Mouse (Mus musculus): ENCODE results near the gene Ahctf1. TPM values are rescaled to one million over a fixed set of nuclear protein-coding genes. Genes with fewer than 3 reads are reported as not detected.

Ahctf1 gene
- polyA plus RNA-seq, 1 experiment from 2014 or later: 36.6 TPM

DNA sequence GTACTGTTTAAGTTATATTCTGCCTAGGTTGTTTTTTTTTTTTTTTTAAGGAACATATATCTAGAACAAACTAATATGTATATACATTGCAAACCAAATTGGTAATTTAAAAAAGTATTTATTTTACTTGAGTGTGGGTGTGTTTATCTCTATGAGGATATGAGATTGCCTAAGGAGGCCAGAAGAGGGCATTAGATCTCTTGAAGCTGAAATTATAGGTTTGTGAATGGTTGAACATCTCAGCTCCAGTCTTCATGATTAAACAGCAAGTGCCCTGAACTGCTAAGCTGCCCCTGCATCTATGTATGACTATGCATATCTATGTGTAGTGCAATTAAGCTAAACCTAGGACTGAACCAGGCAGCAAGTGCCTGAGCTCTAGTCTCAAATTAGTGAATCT, 4.7 kb downstream of the Ahctf1 start:
- Histone ChIP-seq H3K9me3 (ENCODE audit: low read depth, low read length) (no peaks in the 10 kb centered on the region), H3K36me3 (ENCODE audit: insufficient read depth) (peaks cover 47% of the 10 kb centered on the region), H3K4me2 (no peak overlapping the region), H3K27me3 (ENCODE audit: insufficient read depth, low read length) (no peaks in the 10 kb centered on the region), H3K9ac (no peak overlapping the region), H3K4me1 (ENCODE audit: insufficient read depth) (peaks cover 7% of the 10 kb centered on the region; the same call in 1 of the 2 replicates), H3K27ac (ENCODE audit: low read depth) (no peak overlapping the region), H3K4me3 (ENCODE audit: low read depth, low read length) (no peak overlapping the region)
- DNase-seq (peak; percentile 16), ATAC-seq (ENCODE audit: insufficient read depth) (no peak)
- TF ChIP-seq CTCF (IDR thresholded peaks at IDR 0.05; ENCODE audit: low read depth): peak; percentile 3; the same call in 1 of the 2 replicates

DNA sequence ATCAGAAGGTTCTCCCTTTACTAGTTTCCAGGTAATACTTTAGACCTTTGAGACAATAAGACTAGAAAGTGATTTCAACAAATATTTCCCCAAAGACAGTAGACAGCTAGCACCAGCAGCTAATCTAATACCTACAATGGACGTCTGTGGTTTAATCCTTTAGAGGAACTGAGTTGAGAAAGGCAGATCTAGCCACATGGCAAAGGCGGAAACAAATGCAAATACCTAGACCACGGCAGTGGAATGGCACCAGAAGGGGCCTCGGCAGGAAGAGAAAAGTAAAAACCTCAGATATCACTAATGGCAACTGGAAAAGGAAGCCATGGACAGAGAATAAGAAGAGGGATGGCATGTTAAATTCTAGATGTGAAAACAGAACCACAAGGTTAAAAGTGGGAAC, 16.2 kb downstream of the Ahctf1 start:
- no peak overlapping the region for H3K9ac ChIP-seq
- no peak overlapping the region for H3K4me2 ChIP-seq
- H3K9me3 ChIP-seq (ENCODE audit: low read depth, low read length): no peaks in the 10 kb centered on the region
- TF ChIP-seq CTCF (IDR thresholded peaks at IDR 0.05; ENCODE audit: low read depth): no peak
- DNase-seq (no peak), ATAC-seq (ENCODE audit: insufficient read depth) (no peak)
- H3K27me3 ChIP-seq (ENCODE audit: insufficient read depth, low read length): no peaks in the 10 kb centered on the region
- no peak overlapping the region for H3K4me3 ChIP-seq (ENCODE audit: low read depth, low read length)
- WGBS: 81% methylated on average over 4 of the region's 4 CpGs
- peaks cover 89% of the 10 kb centered on the region for H3K36me3 ChIP-seq (ENCODE audit: insufficient read depth)
- no peaks in the 10 kb centered on the region for H3K4me1 ChIP-seq (ENCODE audit: insufficient read depth)
- H3K27ac ChIP-seq (ENCODE audit: low read depth): no peak overlapping the region

DNA sequence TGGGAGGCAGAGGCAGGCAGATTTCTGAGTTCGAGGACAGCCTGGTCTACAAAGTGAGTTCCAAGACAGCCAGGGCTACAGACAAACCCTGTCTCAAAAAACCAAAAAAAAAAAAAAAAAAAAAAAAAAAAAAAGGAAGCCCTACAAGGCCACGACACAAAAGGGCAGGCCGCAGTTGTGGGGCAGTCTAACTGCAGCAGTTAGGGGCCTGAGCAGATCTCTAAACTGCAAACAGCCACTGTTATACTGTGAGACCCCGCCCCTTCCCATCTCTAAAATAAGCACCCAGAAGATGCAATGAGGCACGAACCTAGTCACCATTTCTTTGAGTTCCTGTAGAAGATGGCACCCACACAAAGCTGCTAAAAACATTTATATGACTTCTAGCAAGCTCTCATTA, 18.0 kb downstream of the Ahctf1 start:
- Histone ChIP-seq H3K4me3 (ENCODE audit: low read depth, low read length) (no peak overlapping the region), H3K36me3 (ENCODE audit: insufficient read depth) (peaks cover 87% of the 10 kb centered on the region), H3K4me2 (no peak overlapping the region), H3K9ac (no peak overlapping the region), H3K27me3 (ENCODE audit: insufficient read depth, low read length) (no peaks in the 10 kb centered on the region), H3K27ac (ENCODE audit: low read depth) (no peak overlapping the region), H3K4me1 (ENCODE audit: insufficient read depth) (no peaks in the 10 kb centered on the region), H3K9me3 (ENCODE audit: low read depth, low read length) (no peaks in the 10 kb centered on the region)
- WGBS: 85% methylated on average over 5 of the region's 5 CpGs
- no peak for TF ChIP-seq CTCF (IDR thresholded peaks at IDR 0.05; ENCODE audit: low read depth)
- ATAC-seq (ENCODE audit: insufficient read depth) (no peak), DNase-seq (no peak)

DNA sequence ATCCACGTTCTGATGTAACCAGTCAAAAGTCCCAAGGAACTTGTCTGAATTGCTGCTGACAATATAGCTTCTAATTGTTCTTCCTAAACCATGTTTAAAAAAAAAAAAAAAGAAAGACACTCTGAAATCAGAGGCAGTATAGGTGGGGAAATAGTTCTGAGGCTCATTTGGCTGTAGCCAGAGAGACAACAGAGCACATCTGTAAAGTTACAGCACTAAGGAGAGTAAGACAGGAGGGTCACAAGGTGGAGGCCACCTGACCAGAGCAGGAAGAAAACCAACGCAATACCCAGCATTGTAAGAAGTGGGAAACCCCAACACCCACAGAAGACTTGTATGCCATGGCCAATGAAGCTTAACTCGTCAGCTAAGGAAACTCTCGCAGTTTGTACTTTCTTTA, 19.4 kb downstream of the Ahctf1 start:
- no peak for TF ChIP-seq CTCF (IDR thresholded peaks at IDR 0.05; ENCODE audit: low read depth)
- Histone ChIP-seq H3K27me3 (ENCODE audit: insufficient read depth, low read length) (no peaks in the 10 kb centered on the region), H3K27ac (ENCODE audit: low read depth) (no peak overlapping the region), H3K9me3 (ENCODE audit: low read depth, low read length) (no peaks in the 10 kb centered on the region), H3K4me2 (no peak overlapping the region), H3K4me3 (ENCODE audit: low read depth, low read length) (no peak overlapping the region), H3K4me1 (ENCODE audit: insufficient read depth) (no peaks in the 10 kb centered on the region), H3K36me3 (ENCODE audit: insufficient read depth) (peaks cover 87% of the 10 kb centered on the region), H3K9ac (no peak overlapping the region)
- ATAC-seq (ENCODE audit: insufficient read depth): no peak
- DNase-seq: no peak
- WGBS: 92% methylated on average over 4 of the region's 4 CpGs

DNA sequence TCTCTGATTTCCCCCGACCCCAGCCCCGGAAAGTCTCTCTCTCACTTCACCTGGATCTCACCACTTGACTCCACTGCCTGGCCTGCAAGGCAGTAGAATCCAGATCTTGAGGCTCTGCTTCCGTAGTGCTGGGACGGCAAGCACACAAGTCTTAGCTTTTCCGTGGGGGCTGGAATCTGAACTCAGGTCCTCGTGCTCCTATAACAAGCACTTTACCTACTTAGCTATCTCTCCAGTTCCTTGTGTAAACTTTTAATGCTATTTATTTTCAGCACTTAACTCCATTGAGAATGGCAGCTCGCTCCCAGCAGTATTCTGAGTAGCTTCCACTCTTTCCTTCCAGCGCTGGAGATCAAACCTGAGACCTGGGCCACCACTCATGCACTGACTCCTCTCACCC, 26.6 kb downstream of the Ahctf1 start:
- H3K9ac ChIP-seq: no peak overlapping the region
- H3K4me2 ChIP-seq: no peak overlapping the region
- H3K27me3 ChIP-seq (ENCODE audit: insufficient read depth, low read length): no peaks in the 10 kb centered on the region
- TF ChIP-seq CTCF (IDR thresholded peaks at IDR 0.05; ENCODE audit: low read depth): no peak
- H3K27ac ChIP-seq (ENCODE audit: low read depth): no peak overlapping the region
- no peak for DNase-seq
- WGBS: 76% methylated on average over 8 of the region's 8 CpGs
- peaks cover 87% of the 10 kb centered on the region for H3K36me3 ChIP-seq (ENCODE audit: insufficient read depth)
- H3K4me3 ChIP-seq (ENCODE audit: low read depth, low read length): no peak overlapping the region
- ATAC-seq (ENCODE audit: insufficient read depth): no peak
- H3K9me3 ChIP-seq (ENCODE audit: low read depth, low read length): no peaks in the 10 kb centered on the region
- H3K4me1 ChIP-seq (ENCODE audit: insufficient read depth): no peaks in the 10 kb centered on the region

DNA sequence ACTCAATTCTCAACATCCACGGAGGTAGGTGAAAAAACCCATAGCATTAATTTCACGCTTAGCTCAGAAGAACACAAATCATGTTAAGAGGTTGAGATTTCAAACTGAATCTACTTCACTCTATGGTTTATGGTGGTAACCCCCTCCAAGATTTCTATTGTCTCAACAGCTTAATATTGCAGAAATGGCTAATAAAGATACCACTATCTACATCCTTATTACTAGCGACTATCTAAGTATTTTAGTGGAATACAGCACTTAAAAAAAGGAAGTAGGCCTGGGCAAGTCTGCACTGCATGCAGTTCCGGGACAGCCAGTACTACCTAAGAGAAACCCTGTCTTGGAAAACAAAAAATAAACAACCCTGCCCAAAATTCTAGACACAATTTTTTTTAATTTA, 42.9 kb downstream of the Ahctf1 start:
- Histone ChIP-seq H3K36me3 (ENCODE audit: insufficient read depth) (peaks cover 89% of the 10 kb centered on the region), H3K9me3 (ENCODE audit: low read depth, low read length) (no peaks in the 10 kb centered on the region), H3K9ac (no peak overlapping the region), H3K4me3 (ENCODE audit: low read depth, low read length) (no peak overlapping the region), H3K27me3 (ENCODE audit: insufficient read depth, low read length) (no peaks in the 10 kb centered on the region), H3K4me2 (no peak overlapping the region), H3K27ac (ENCODE audit: low read depth) (no peak overlapping the region), H3K4me1 (ENCODE audit: insufficient read depth) (no peaks in the 10 kb centered on the region)
- no peak for TF ChIP-seq CTCF (IDR thresholded peaks at IDR 0.05; ENCODE audit: low read depth)
- DNase-seq (no peak), ATAC-seq (ENCODE audit: insufficient read depth) (no peak)
- WGBS: 95% methylated on average over 4 of the region's 4 CpGs

DNA sequence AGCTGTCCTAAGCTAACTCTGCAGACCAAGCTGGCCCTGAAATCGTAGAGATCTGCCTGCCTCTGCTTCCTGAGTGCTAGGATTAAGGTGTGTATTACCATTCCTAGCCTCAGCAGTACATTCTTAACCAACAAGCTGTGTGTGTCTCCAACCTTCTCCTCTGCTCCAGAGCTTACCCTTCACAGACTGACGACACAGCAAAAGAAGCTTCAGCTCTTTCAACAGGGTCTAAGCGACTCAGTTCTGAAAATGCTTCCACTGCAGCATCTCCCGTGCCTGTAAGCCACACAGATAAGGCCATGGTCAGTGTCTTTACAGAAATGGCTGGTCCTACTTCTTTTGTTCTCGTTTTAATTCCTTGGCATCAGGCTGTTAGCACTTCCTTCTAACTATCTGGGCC, 43.4 kb downstream of the Ahctf1 start:
- ATAC-seq (ENCODE audit: insufficient read depth) (no peak), DNase-seq (no peak)
- Histone ChIP-seq H3K27me3 (ENCODE audit: insufficient read depth, low read length) (no peaks in the 10 kb centered on the region), H3K4me3 (ENCODE audit: low read depth, low read length) (no peak overlapping the region), H3K9me3 (ENCODE audit: low read depth, low read length) (no peaks in the 10 kb centered on the region), H3K4me2 (no peak overlapping the region), H3K4me1 (ENCODE audit: insufficient read depth) (no peaks in the 10 kb centered on the region), H3K9ac (no peak overlapping the region), H3K27ac (ENCODE audit: low read depth) (no peak overlapping the region), H3K36me3 (ENCODE audit: insufficient read depth) (peaks cover 89% of the 10 kb centered on the region)
- WGBS: 92% methylated on average over 5 of the region's 5 CpGs
- no peak for TF ChIP-seq CTCF (IDR thresholded peaks at IDR 0.05; ENCODE audit: low read depth)

DNA sequence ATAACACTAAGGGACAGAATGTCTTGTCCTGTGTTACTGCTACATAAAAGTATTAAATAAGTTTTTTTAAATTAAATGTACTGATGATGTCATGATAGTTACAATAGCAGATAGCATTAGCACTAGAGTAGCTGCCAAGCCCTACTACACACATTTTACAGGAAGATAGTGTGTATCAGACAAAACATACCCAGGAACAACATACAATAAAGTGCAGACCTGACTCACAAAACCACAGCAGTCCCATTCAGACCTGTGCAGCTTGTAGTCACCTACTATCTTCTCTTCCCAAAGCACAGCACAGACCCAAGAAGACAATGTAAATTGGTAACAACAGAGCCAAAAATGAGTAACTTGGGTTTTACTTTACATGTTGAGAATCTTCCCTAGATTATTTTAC, 47.0 kb downstream of the Ahctf1 start:
- Histone ChIP-seq H3K27me3 (ENCODE audit: insufficient read depth, low read length) (no peaks in the 10 kb centered on the region), H3K9me3 (ENCODE audit: low read depth, low read length) (no peaks in the 10 kb centered on the region), H3K4me3 (ENCODE audit: low read depth, low read length) (no peak overlapping the region), H3K4me1 (ENCODE audit: insufficient read depth) (no peaks in the 10 kb centered on the region), H3K9ac (no peak overlapping the region), H3K4me2 (no peak overlapping the region), H3K27ac (ENCODE audit: low read depth) (no peak overlapping the region), H3K36me3 (ENCODE audit: insufficient read depth) (peaks cover 85% of the 10 kb centered on the region)
- ATAC-seq (ENCODE audit: insufficient read depth): no peak
- no peak for TF ChIP-seq CTCF (IDR thresholded peaks at IDR 0.05; ENCODE audit: low read depth)
- DNase-seq: no peak

Measured in lung, embryonic 14.5 days (tissue).